Mouse (Mus musculus) lung, embryonic 15.5 days (tissue): Measurements from ENCODE around the gene Cmtr1. TPM values are rescaled to one million over a fixed set of nuclear protein-coding genes. Genes with fewer than 3 reads are reported as not detected.
A peak's percentile ranks its signal among the peaks of the same experiment; 100 is the strongest.
"Not testable (repeated sequence)": the region's sequence is repeated elsewhere in the genome, so short reads cannot be mapped to it uniquely, and the experiment has no call there.

Experiments
- ATAC-seq: fragments of 200-750 bp; cut with Nextera tagmentation; 2 replicates; pipeline ENCODE4 v1.8.0; 2017; ENCODE audit warnings: moderate number of reproducible peaks, borderline replicate concordance; ENCODE audit not compliant: low FRiP score, low TSS enrichment; ENCODE audit errors: extremely low read depth
- H3K27ac ChIP-seq: fragments of 300-500 bp; sonication (generic); 2 replicates; pipeline ENCODE4 v1.5.1; 2015; ENCODE audit warnings: moderate library complexity, mild to moderate bottlenecking, inconsistent platforms
- H3K27me3 ChIP-seq: fragments of 300-500 bp; sonication (generic); 2 replicates; pipeline ENCODE4 v1.6.1; 2015; ENCODE audit warnings: inconsistent platforms
- H3K36me3 ChIP-seq: fragments of 300-500 bp; sonication (generic); 2 replicates; pipeline ENCODE4 v1.6.1; 2015; ENCODE audit warnings: inconsistent platforms
- H3K4me1 ChIP-seq: fragments of 300-500 bp; sonication (generic); 2 replicates; pipeline ENCODE4 v1.6.1; 2015; ENCODE audit warnings: inconsistent platforms
- H3K4me2 ChIP-seq: fragments of 300-500 bp; sonication (generic); 2 replicates; pipeline ENCODE4 v1.6.1; 2015; ENCODE audit warnings: inconsistent platforms, mild to moderate bottlenecking, moderate library complexity
- H3K4me3 ChIP-seq: fragments of 300-500 bp; sonication (generic); 2 replicates; pipeline ENCODE4 v1.5.1; 2015; ENCODE audit warnings: mild to moderate bottlenecking, inconsistent platforms
- H3K9ac ChIP-seq: fragments of 300-500 bp; sonication (generic); 2 replicates; pipeline ENCODE4 v1.6.1; 2015; ENCODE audit warnings: inconsistent platforms
- H3K9me3 ChIP-seq: fragments of 300-500 bp; sonication (generic); 2 replicates; pipeline ENCODE4 v1.6.1; 2016; ENCODE audit warnings: inconsistent platforms
- WGBS: fragments of 180-500 bp; shearing (Covaris S2); methylation state at CpG from one replicate; pipeline ENCODE4 v1.1.7; 2015; 5-methylcytosine and 5-hydroxymethylcytosine counted together
- polyA plus RNA-seq: library from polyadenylated mRNA; unstranded; fragments of >200 nt; fragmentation: Nextera tagmentation; extraction: Ambion mirVana; gene quantifications from 2 replicates; pipeline ENCODE4 v1.2.1, GENCODE M21; 2015

The Cmtr1 gene
- 119 and 122 TPM in 2 replicates for polyA plus RNA-seq

DNA sequence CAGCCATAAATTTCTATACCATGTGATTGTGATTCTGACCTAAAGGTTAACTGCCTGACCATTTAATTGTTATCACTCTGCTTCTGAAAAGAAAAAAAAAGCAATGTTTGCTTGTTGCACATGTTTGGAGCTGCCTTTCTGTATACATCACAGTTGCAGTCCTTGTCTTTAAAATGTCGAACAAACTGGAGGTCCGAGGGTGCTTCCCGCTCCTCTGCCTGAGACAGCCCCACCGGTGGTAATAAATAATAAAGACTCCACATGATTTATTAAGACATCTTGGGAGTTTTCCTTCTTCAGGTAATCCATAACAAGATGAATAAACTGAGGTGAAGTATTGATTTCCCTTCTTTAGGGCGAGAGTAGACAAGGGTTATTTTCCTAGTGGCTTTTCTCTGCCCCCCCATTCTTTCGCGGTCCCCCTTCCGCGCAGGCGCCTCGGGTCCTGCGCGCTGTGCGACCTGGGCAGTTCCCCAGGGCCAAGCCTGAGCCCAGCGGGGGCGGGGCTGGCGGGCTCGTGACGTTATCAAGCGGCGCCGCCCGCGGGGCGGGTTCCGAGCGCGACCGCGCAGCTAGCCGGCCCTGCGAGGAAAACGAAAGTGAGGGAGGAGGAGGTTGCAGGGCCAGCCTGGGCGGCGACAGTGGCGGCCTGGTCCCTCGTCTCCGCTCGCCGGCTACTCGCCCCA, at the start of gene Cmtr1:
Gene Cmtr1 (plus strand): TSS at position 520 of the 686 bp plus-strand sequence.
- ATAC-seq: peak; percentile 98

DNA sequence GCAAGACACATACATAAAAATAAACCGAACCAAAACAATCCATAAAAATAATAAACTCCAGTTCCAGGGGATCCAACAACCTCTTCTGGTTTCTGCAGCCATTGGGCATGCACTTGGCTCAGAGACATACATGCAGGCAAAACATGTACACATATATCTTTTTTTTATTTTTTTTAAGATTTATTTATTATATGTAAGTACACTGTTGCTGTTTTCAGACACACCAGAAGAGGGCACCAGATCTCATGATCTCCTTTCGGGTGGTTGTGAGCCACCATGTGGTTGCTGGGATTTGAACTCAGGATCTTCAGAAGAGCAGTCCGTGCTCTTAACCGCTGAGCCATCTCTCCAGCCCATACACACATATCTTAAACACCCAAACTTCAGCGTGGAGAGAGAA, 46.9 kb upstream of the Cmtr1 start:
- H3K27me3 ChIP-seq, H3K4me2 ChIP-seq, H3K4me3 ChIP-seq, H3K9me3 ChIP-seq, H3K27ac ChIP-seq, H3K36me3 ChIP-seq, ATAC-seq, H3K9ac ChIP-seq: not testable (repeated sequence)
- peaks cover 26% of the 10 kb centered on the region for H3K4me1 ChIP-seq
- 86% methylated on average over 5 of the region's 5 CpGs for WGBS

More for the DNA sequence above, at the start of gene Cmtr1:
- Histone ChIP-seq H3K36me3 (peaks cover 19% of the 10 kb centered on the region), H3K4me2 (peak within 1 kb of the TSS; percentile 65), H3K4me3 (peak within 1 kb of the TSS; percentile 98), H3K9ac (peak within 1 kb of the TSS; percentile 96), H3K27ac (peak within 1 kb of the TSS; percentile 92), H3K9me3 (no peaks in the 10 kb centered on the region), H3K27me3 (no peaks in the 10 kb centered on the region), H3K4me1 (peaks cover 10% of the 10 kb centered on the region)
- WGBS: under 1% methylated on average over 39 of the region's 41 CpGs

DNA sequence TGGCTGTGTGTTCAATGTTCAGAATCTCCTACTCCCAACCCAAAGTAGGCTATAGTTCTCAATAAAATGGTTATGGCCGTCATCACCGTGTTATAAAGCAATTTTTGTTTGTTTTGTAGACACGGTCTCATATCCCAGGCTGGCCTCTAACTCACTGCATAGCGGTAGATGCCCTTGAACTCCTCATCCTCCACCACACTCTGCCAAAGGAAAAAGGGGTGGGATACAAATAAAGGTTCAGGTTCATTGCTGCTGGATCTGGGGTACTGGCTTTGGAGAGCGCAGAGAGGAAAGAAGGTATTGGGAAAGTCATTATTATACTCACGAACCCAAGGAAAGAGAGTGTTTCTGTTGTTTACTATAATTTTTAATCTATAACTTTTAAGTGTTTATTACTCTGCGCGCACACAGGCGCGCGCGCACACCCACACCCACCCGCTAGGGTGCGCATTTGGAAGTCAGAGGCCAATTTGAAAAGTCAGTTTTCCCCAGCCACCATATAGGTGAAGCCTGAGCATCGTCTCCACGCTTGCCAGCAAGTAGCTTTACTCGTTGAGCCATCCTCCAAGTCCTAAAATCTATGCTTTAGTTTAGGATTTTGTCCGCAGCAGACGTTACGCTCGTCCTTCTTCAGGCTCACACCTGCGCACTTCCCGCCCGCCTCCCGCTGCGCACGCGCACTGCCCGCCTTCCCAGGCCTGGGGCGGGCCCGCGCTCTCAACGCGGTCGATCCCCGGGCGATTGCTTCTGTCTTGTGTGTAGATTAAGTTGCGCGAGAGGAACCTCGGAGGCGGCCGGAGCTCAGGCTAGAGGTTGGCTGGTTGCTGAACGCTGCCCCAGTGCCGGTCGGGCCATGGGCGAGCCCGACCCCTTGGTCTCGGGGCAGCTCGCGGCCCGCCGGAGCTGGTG, 46.0 kb upstream of the Cmtr1 start, which contains the start of the genes Rnf8 and Gm28043:
Gene Rnf8 (plus strand): TSS at position 676 of the 909 bp plus-strand sequence.
Gene Gm28043 (plus strand): TSS at position 762 of the 909 bp plus-strand sequence.
- 2% methylated on average over 52 of the region's 52 CpGs for WGBS
- Histone ChIP-seq H3K9me3 (no peaks in the 10 kb centered on the region), H3K9ac (peak within 1 kb of the TSS; percentile 92), H3K27ac (peak within 1 kb of the TSS; percentile 95), H3K4me2 (peak within 1 kb of the TSS; percentile 77), H3K4me1 (peaks cover 26% of the 10 kb centered on the region), H3K27me3 (no peaks in the 10 kb centered on the region), H3K36me3 (peaks cover 5% of the 10 kb centered on the region), H3K4me3 (peak within 1 kb of the TSS; percentile 76)
- peak; percentile 93 for ATAC-seq

DNA sequence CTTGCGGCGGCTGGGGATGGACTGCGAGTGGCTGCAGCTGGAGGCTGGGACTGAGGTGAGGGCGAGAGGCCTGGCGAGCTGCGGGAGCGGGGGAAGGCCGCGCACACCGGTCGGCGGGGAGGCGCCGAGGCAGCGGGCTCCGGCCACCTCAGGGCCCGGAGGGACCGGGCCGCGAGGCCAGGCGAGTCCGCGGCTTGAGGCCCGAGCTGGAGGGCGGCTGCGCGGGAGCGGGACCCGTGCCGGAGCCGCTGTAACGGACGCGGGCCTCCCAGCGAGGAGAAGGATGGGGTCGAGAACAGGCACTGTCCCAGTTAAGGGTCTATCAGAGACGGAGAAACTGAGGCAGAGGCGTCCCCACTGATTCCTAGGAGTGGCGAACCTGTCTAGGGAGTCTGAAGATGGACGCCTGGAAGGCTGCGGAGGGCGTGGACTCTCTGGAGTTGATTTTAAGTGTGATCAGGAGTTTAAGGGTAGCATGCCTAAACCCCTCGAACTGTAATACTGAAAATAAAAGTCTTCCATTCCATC, 45.3 kb upstream of the Cmtr1 start:
- H3K9ac ChIP-seq: peak overlapping the region; percentile 92
- peak overlapping the region; percentile 77 for H3K4me2 ChIP-seq
- H3K4me1 ChIP-seq: peaks cover 26% of the 10 kb centered on the region
- no peaks in the 10 kb centered on the region for H3K27me3 ChIP-seq
- peak overlapping the region; percentile 95 for H3K27ac ChIP-seq
- peak overlapping the region; percentile 76 for H3K4me3 ChIP-seq
- WGBS: under 1% methylated on average over 42 of the region's 43 CpGs
- H3K9me3 ChIP-seq: no peaks in the 10 kb centered on the region
- peaks cover 12% of the 10 kb centered on the region for H3K36me3 ChIP-seq
- peak; percentile 52; the same call in 1 of the 2 replicates for ATAC-seq

DNA sequence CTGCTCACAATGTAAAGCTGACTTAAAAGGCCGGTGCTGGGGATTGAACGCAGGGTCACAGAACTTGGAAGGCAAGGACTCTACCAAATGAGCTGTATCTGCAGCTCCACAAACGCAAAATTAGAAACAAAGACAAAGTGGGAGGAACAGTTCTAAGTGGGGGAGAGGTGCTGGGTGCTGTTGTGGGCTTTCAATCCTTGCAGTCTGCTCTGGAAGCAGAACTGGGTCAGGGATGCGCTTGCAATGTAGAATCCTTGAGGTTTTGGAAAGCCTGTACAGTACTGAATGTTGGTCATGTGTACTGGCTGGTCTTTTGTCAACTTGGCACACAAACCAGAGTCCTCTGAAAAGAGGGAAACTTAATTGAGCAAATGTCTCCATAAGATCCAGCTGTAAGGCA, 44.8 kb upstream of the Cmtr1 start:
- peak overlapping the region; percentile 77 for H3K4me2 ChIP-seq
- 8% methylated on average over 4 of the region's 4 CpGs for WGBS

DNA sequence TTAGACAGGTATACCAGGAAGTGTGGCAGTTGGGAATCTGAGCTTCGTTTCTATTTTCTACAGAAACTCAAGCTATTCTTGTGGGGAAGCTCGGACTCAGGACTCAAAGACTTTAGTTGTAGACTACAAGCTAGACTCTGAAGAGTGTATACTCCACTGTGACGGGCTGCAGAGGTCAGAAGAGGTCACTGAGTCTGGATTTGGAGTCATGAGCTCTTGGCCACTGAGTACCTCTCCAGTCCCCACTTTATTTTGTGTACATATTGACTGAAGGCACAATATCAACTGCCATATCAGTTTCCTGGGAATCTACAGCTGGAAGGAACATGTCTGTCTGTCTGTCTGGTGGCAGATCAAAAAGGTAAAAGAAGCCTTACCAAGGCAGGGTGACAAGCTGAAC, 41.2 kb upstream of the Cmtr1 start:
- H3K4me2 ChIP-seq: no peak overlapping the region
- H3K9ac ChIP-seq: no peak overlapping the region
- no peaks in the 10 kb centered on the region for H3K27me3 ChIP-seq
- H3K9me3 ChIP-seq: no peaks in the 10 kb centered on the region
- no peak overlapping the region for H3K27ac ChIP-seq
- H3K4me3 ChIP-seq: no peak overlapping the region
- peaks cover 23% of the 10 kb centered on the region for H3K4me1 ChIP-seq
- no peak for ATAC-seq
- peaks cover 48% of the 10 kb centered on the region for H3K36me3 ChIP-seq
- WGBS: 66% methylated on average over 3 of the region's 3 CpGs

More for the DNA sequence above, 44.8 kb upstream of the Cmtr1 start:
- Histone ChIP-seq H3K9me3 (no peaks in the 10 kb centered on the region), H3K36me3 (peaks cover 17% of the 10 kb centered on the region), H3K27me3 (no peaks in the 10 kb centered on the region), H3K4me3 (peak overlapping the region; percentile 76), H3K27ac (peak overlapping the region; percentile 95; the same call in 1 of the 2 replicates), H3K4me1 (peaks cover 26% of the 10 kb centered on the region), H3K9ac (peak overlapping the region; percentile 92)
- ATAC-seq: no peak

DNA sequence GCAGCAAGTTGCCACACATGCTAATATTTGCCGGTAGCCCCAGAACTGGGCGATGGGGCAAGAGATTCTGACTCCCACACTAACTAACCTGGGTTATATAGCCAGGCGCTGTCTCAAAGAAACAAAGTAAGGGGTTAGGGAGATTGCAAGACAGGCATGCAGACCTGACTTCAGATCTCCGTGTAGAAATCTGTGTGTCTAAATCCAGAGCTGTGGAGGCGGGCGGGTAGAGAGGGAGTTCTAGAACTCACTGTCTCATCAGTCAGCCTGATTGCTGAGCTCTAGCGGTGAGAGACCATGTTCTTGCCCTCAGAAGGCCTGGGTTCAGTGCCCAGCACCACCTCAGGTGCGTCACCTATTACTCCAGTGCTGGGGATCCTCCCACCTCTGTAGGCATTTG, 36.9 kb upstream of the Cmtr1 start:
- WGBS: 90% methylated on average over 8 of the region's 8 CpGs
- no peak overlapping the region for H3K9ac ChIP-seq
- no peak overlapping the region for H3K4me2 ChIP-seq
- no peaks in the 10 kb centered on the region for H3K9me3 ChIP-seq
- H3K27ac ChIP-seq: no peak overlapping the region
- H3K36me3 ChIP-seq: peaks cover 89% of the 10 kb centered on the region
- no peak for ATAC-seq
- no peaks in the 10 kb centered on the region for H3K4me1 ChIP-seq
- no peak overlapping the region for H3K4me3 ChIP-seq
- H3K27me3 ChIP-seq: no peaks in the 10 kb centered on the region

DNA sequence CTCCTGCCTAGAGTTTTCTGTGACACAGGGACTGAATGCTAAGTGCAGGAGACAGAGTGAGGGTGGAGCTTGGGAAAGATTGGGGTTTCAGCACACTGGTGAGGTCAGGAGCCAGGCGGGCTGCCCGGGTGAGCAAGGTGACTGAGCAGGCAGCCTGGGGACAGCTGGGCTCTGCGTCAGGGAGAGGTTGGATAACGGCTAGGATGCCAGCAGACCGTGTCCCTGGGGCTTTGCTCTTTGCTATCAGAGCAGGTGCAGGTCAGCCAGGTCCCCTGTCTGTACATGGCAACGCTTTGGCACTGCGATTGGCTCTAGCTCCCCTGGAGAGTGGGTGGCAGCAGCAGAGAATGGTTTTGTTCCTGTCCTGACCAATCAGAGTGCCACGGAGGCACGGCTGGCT, 33.1 kb upstream of the Cmtr1 start:
- Histone ChIP-seq H3K36me3 (peaks cover 91% of the 10 kb centered on the region), H3K9ac (no peak overlapping the region), H3K27me3 (no peaks in the 10 kb centered on the region), H3K4me2 (no peak overlapping the region), H3K27ac (no peak overlapping the region), H3K4me3 (no peak overlapping the region), H3K4me1 (no peaks in the 10 kb centered on the region), H3K9me3 (no peaks in the 10 kb centered on the region)
- 89% methylated on average over 9 of the region's 9 CpGs for WGBS
- ATAC-seq: no peak

DNA sequence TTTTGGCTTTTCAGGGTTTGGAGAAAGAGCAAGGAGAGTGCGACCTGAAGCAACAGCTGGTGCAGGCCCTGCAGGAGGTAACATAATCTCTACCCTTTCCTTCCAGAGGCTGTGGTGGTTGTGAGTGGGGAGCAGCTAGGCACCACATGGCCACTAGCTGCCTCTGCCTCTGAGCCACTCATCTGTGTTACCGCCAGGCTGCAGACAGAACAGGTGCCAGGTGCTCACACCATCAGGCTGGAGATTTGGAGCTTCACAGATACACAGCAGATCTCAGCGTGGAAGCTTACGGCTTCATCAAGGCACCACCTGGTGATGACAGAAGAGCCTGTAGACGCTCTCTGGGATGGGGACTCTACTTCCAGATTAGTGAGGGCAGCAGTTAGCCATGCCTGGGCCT, 31.4 kb upstream of the Cmtr1 start:
- Histone ChIP-seq H3K27ac (no peak overlapping the region), H3K4me1 (no peaks in the 10 kb centered on the region), H3K4me3 (no peak overlapping the region), H3K4me2 (no peak overlapping the region), H3K27me3 (no peaks in the 10 kb centered on the region), H3K36me3 (peaks cover 93% of the 10 kb centered on the region), H3K9ac (no peak overlapping the region), H3K9me3 (no peaks in the 10 kb centered on the region)
- 90% methylated on average over 5 of the region's 5 CpGs for WGBS
- ATAC-seq: no peak

DNA sequence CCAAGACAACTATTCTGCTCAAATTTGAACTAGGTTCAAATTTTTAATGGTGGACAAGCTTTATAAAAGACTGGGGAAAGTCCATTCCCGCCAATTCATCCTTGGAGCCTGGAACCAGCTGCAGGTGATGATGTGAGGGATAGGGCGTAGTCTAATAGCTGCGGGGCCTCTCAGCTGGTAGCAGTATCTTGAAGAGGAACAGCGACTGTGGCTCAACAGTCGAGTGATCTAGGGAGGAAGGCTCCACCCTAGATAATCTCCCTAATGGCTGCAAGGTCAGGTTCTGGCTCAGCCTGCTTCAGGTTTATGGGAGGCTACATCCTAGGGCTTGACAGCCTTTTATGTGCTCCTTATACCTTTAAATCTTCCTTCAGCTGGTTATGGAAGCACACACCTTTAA, 30.8 kb upstream of the Cmtr1 start:
- H3K4me3 ChIP-seq: no peak overlapping the region
- no peak overlapping the region for H3K27ac ChIP-seq
- no peaks in the 10 kb centered on the region for H3K27me3 ChIP-seq
- H3K9me3 ChIP-seq: no peaks in the 10 kb centered on the region
- 83% methylated on average over 5 of the region's 5 CpGs for WGBS
- ATAC-seq: no peak
- peaks cover 95% of the 10 kb centered on the region for H3K36me3 ChIP-seq
- no peaks in the 10 kb centered on the region for H3K4me1 ChIP-seq
- H3K4me2 ChIP-seq: no peak overlapping the region
- H3K9ac ChIP-seq: no peak overlapping the region

DNA sequence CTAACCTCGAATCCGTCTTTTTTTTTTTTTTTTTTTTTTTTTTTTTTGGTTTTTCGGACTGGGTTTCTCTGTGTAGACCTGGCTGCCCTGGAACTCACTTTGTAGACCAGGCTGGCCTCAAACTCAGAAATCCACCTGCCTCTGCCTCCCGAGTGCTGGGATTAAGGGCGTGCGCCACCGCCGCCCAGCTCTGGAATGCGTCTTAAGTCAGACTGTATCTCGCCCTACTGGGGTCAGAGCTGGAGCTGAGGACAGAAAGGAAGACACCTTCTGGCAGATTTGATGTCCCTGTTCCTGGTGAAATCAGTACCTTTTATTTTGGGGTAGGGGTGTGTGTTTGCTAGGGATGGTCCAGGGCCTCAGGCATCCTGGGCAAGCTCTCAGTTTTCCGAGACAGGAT, 28.1 kb upstream of the Cmtr1 start:
- ATAC-seq: no peak
- peaks cover 88% of the 10 kb centered on the region for H3K36me3 ChIP-seq

More for the DNA sequence above, 28.1 kb upstream of the Cmtr1 start:
- Histone ChIP-seq H3K9me3 (no peaks in the 10 kb centered on the region), H3K4me2 (no peak overlapping the region), H3K27ac (no peak overlapping the region), H3K27me3 (no peaks in the 10 kb centered on the region), H3K4me1 (no peaks in the 10 kb centered on the region), H3K4me3 (no peak overlapping the region), H3K9ac (no peak overlapping the region)
- 92% methylated on average over 11 of the region's 11 CpGs for WGBS
